Mouse (Mus musculus): ENCODE measurements around the gene Apol7a. TPM values are rescaled to one million over a fixed set of nuclear protein-coding genes. Genes with fewer than 3 reads are reported as not detected.

Apol7a gene
- polyA plus RNA-seq, 1 experiment, result not detected

- Histone ChIP-seq H3K27me3 (ENCODE audit: control insufficient read depth) (no peaks in the 10 kb centered on the region), H3K4me1 (ENCODE audit: control insufficient read depth) (no peaks in the 10 kb centered on the region), H3K9me3 (ENCODE audit: control insufficient read depth, low read length) (no peaks in the 10 kb centered on the region), H3K36me3 (ENCODE audit: control insufficient read depth) (no peaks in the 10 kb centered on the region), H3K4me3 (replicated peaks) (no peak overlapping the region)
- TF ChIP-seq GATA1 (IDR thresholded peaks at IDR 0.05; ENCODE audit: low read length) (no peak), TAL1 (IDR thresholded peaks at IDR 0.05; ENCODE audit: low read length) (no peak)
These were observed 48.8 kb downstream of the Apol7a start for GRCm38 (mm10) chr15:77350117-77350516.

GRCm38 (mm10) chr15:77348146-77348545, 50.8 kb downstream of the Apol7a start:
- no peak for TF ChIP-seq TAL1 (IDR thresholded peaks at IDR 0.05; ENCODE audit: low read length)
- no peak for TF ChIP-seq GATA1 (IDR thresholded peaks at IDR 0.05; ENCODE audit: low read length)
- no peaks in the 10 kb centered on the region for H3K4me1 ChIP-seq (ENCODE audit: control insufficient read depth)
- H3K27me3 ChIP-seq (ENCODE audit: control insufficient read depth), result peaks cover 7% of the 10 kb centered on the region
- H3K9me3 ChIP-seq (ENCODE audit: control insufficient read depth, low read length), result no peaks in the 10 kb centered on the region
- no peaks in the 10 kb centered on the region for H3K36me3 ChIP-seq (ENCODE audit: control insufficient read depth)
- no peak overlapping the region for H3K4me3 ChIP-seq (replicated peaks)

- no peaks in the 10 kb centered on the region for H3K9me3 ChIP-seq (ENCODE audit: control insufficient read depth, low read length)
- H3K27me3 ChIP-seq (ENCODE audit: control insufficient read depth), result peaks cover 17% of the 10 kb centered on the region
- H3K36me3 ChIP-seq (ENCODE audit: control insufficient read depth), result no peaks in the 10 kb centered on the region
- no peak overlapping the region for H3K4me3 ChIP-seq (replicated peaks)
- TF ChIP-seq GATA1 (IDR thresholded peaks at IDR 0.05; ENCODE audit: low read length), result no peak
- no peak for TF ChIP-seq TAL1 (IDR thresholded peaks at IDR 0.05; ENCODE audit: low read length)
- H3K4me1 ChIP-seq (ENCODE audit: control insufficient read depth), result no peaks in the 10 kb centered on the region
These were observed 54.5 kb downstream of the Apol7a start for GRCm38 (mm10) chr15:77344127-77345125.

- Histone ChIP-seq H3K27me3 (ENCODE audit: control insufficient read depth) (peaks cover 17% of the 10 kb centered on the region), H3K4me3 (replicated peaks) (no peak overlapping the region), H3K9me3 (ENCODE audit: control insufficient read depth, low read length) (no peaks in the 10 kb centered on the region), H3K36me3 (ENCODE audit: control insufficient read depth) (no peaks in the 10 kb centered on the region), H3K4me1 (ENCODE audit: control insufficient read depth) (no peaks in the 10 kb centered on the region)
- TF ChIP-seq GATA1 (IDR thresholded peaks at IDR 0.05; ENCODE audit: low read length), result no peak
- no peak for TF ChIP-seq TAL1 (IDR thresholded peaks at IDR 0.05; ENCODE audit: low read length)
These were observed 55.3 kb downstream of the Apol7a start for GRCm38 (mm10) chr15:77343527-77344091.

DNA sequence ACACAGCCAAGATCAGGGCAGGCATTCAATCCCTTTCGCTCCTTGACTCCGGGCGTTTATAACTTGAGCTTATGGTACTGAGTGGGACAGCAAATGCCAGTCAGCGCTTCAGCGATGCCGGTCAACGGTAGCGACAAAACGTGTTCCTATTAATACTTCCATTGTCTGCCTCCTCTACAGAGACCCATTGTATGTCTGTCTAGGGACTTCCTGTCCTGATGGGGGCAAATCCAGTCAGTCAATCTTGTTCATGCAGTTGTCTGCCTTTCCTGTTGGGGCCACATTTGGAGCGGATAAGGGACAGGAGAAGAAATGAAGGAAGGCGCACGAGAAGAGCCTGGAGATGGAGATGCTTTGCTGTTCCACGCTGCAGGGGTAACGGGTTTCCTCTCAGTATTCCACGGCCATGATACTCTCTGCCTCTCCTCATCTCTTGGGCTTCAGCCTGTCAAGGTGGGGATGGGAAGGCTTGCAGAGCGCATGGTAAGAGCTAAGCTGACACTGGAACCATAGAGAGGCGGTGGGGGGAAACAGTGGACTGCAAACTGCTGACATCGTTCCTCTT, 55.9 kb downstream of the Apol7a start:
- TF ChIP-seq GATA1 (IDR thresholded peaks at IDR 0.05; ENCODE audit: low read length), result no peak
- no peak for TF ChIP-seq TAL1 (IDR thresholded peaks at IDR 0.05; ENCODE audit: low read length)

GRCm38 (mm10) chr15:77342005-77342404, 56.9 kb downstream of the Apol7a start:
- no peaks in the 10 kb centered on the region for H3K4me1 ChIP-seq (ENCODE audit: control insufficient read depth)
- TF ChIP-seq TAL1 (IDR thresholded peaks at IDR 0.05; ENCODE audit: low read length) (no peak), GATA1 (IDR thresholded peaks at IDR 0.05; ENCODE audit: low read length) (no peak)
- H3K27me3 ChIP-seq (ENCODE audit: control insufficient read depth), result peaks cover 17% of the 10 kb centered on the region
- no peak overlapping the region for H3K4me3 ChIP-seq (replicated peaks)
- H3K9me3 ChIP-seq (ENCODE audit: control insufficient read depth, low read length), result no peaks in the 10 kb centered on the region
- H3K36me3 ChIP-seq (ENCODE audit: control insufficient read depth), result no peaks in the 10 kb centered on the region

More for the DNA sequence above, 55.9 kb downstream of the Apol7a start:
- Histone ChIP-seq H3K9me3 (ENCODE audit: control insufficient read depth, low read length) (no peaks in the 10 kb centered on the region), H3K4me3 (replicated peaks) (no peak overlapping the region), H3K27me3 (ENCODE audit: control insufficient read depth) (peaks cover 17% of the 10 kb centered on the region), H3K36me3 (ENCODE audit: control insufficient read depth) (no peaks in the 10 kb centered on the region), H3K4me1 (ENCODE audit: control insufficient read depth) (no peaks in the 10 kb centered on the region)

GRCm38 (mm10) chr15:77340581-77340980, 58.3 kb downstream of the Apol7a start:
- Histone ChIP-seq H3K4me1 (ENCODE audit: control insufficient read depth) (no peaks in the 10 kb centered on the region; the same call in 1 of the 2 replicates), H3K36me3 (ENCODE audit: control insufficient read depth) (no peaks in the 10 kb centered on the region), H3K27me3 (ENCODE audit: control insufficient read depth) (peaks cover 17% of the 10 kb centered on the region), H3K4me3 (replicated peaks) (no peak overlapping the region), H3K9me3 (ENCODE audit: control insufficient read depth, low read length) (no peaks in the 10 kb centered on the region)
- TF ChIP-seq GATA1 (IDR thresholded peaks at IDR 0.05; ENCODE audit: low read length), result no peak
- no peak for TF ChIP-seq TAL1 (IDR thresholded peaks at IDR 0.05; ENCODE audit: low read length)

DNA sequence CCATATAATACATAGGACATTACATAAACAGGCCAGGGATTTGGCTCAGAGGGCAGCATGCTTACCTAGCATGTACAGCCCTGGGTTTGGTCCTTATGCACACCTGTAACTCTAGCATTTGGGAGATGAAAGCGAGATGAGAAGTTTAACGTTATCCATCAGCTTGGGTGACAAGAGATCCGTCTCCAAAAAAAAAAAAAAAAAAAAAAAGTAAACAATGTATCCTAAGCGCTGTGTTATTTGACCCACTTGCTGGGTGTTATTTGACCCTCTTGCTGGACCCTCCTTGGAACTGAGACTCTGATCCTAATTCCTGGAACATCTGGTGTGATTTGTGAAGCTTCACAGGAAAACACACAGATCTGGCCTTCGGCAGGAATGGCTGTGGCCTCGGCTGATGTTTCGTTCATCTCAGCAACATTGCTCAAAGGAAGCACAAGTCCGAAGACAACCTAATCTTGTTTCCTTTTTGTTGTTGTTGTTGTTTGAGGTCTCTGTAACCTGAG, 59.9 kb downstream of the Apol7a start:
- Histone ChIP-seq H3K4me3 (replicated peaks) (no peak overlapping the region), H3K4me1 (ENCODE audit: control insufficient read depth) (no peaks in the 10 kb centered on the region; the same call in 1 of the 2 replicates), H3K36me3 (ENCODE audit: control insufficient read depth) (no peaks in the 10 kb centered on the region), H3K9me3 (ENCODE audit: control insufficient read depth, low read length) (no peaks in the 10 kb centered on the region), H3K27me3 (ENCODE audit: control insufficient read depth) (peaks cover 17% of the 10 kb centered on the region)
- TF ChIP-seq TAL1 (IDR thresholded peaks at IDR 0.05; ENCODE audit: low read length), result no peak
- no peak for TF ChIP-seq GATA1 (IDR thresholded peaks at IDR 0.05; ENCODE audit: low read length)

DNA sequence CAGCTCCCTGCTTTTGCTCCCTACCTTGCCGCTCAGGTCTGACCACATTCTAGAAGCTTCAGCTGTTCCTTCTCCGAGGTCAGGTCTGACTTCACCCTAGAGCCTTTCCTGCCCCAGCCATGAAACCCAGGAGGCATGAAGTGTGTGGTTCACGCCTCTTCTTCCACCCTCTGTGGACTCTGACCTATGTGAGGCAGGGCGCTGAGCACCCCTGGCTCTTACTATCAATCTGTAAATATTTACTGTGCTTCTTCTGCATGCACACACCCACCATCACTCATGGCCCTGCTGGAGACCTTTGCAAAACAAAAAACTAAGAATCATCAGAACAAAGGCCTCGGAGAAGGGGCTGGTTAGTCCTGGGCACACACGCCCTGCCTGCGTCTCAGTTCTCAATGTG, 60.5 kb downstream of the Apol7a start:
- peak overlapping the region; percentile 22 for H3K4me3 ChIP-seq (replicated peaks)
- no peaks in the 10 kb centered on the region for H3K36me3 ChIP-seq (ENCODE audit: control insufficient read depth)
- no peak for TF ChIP-seq GATA1 (IDR thresholded peaks at IDR 0.05; ENCODE audit: low read length)
- H3K27me3 ChIP-seq (ENCODE audit: control insufficient read depth), result peaks cover 12% of the 10 kb centered on the region
- H3K9me3 ChIP-seq (ENCODE audit: control insufficient read depth, low read length), result no peaks in the 10 kb centered on the region
- no peaks in the 10 kb centered on the region; the same call in 1 of the 2 replicates for H3K4me1 ChIP-seq (ENCODE audit: control insufficient read depth)

Other genes with a start within 250 kb of the Apol7a start
- gene Rbfox2, start 92.1 kb downstream of the Apol7a start, polyA plus RNA-seq (2012), result 0.11 TPM in 1 of 2 replicates, not detected in the other
- gene Apol9a, start 12.0 kb upstream of the Apol7a start, polyA plus RNA-seq (2012), result not detected in 2 replicates
- not detected in 2 replicates for gene Apol7b, start 48.4 kb upstream of the Apol7a start, polyA plus RNA-seq (2012)
- gene Apol10a, start 77.9 kb upstream of the Apol7a start, polyA plus RNA-seq (2012), result not detected in 2 replicates
- 0.03 TPM in 1 of 2 replicates, not detected in the other for gene Apol11a, start 109.2 kb upstream of the Apol7a start, polyA plus RNA-seq (2012)
- not detected in 2 replicates for gene Apol7c, start 134.2 kb upstream of the Apol7a start, polyA plus RNA-seq (2012)
- gene 1700025B11Rik, start 162.8 kb upstream of the Apol7a start, polyA plus RNA-seq (2012), result not detected in 2 replicates
- gene Apol10b, start 197.0 kb upstream of the Apol7a start, polyA plus RNA-seq (2012), result not detected in 2 replicates
- not detected in 2 replicates for gene Gm36245, start 200.1 kb upstream of the Apol7a start, polyA plus RNA-seq (2012)
- gene Apol11b, start 244.2 kb upstream of the Apol7a start, polyA plus RNA-seq (2012), result 0.14 and 0.29 TPM in 2 replicates

Measured in erythroblast, embryonic 14.5 days (primary cell).